Mouse (Mus musculus): ENCODE results near the gene Dclre1a. TPM values are rescaled to one million over a fixed set of nuclear protein-coding genes. Genes with fewer than 3 reads are reported as not detected.

The Dclre1a gene
- polyA plus RNA-seq, 1 experiment from 2014 or later = 13.8 TPM

GRCm38 (mm10) chr19:56562433-56563138, 14.6 kb upstream of the Dclre1a start:
- Histone ChIP-seq H3K27me3 (replicated peaks; ENCODE audit: control insufficient read depth, insufficient read depth, low read length) (no peaks in the 10 kb centered on the region), H3K9me3 (ENCODE audit: control insufficient read depth) (no peaks in the 10 kb centered on the region), H3K9ac (ENCODE audit: low read depth, low read length) (no peak overlapping the region), H3K4me2 (replicated peaks; ENCODE audit: low read depth) (no peak overlapping the region), H3K4me3 (ENCODE audit: low read depth, low read length) (no peak overlapping the region), H3K4me1 (replicated peaks; ENCODE audit: control insufficient read depth, insufficient read depth, low read length) (no peaks in the 10 kb centered on the region), H3K36me3 (ENCODE audit: control insufficient read depth, insufficient read depth) (peaks cover 7% of the 10 kb centered on the region; the same call in 1 of the 2 replicates), H3K27ac (ENCODE audit: low read depth, low read length) (no peak overlapping the region)
- 47% methylated on average over 9 of the region's 9 CpGs for WGBS
- no peak for TF ChIP-seq CTCF (IDR thresholded peaks at IDR 0.05; ENCODE audit: low read depth)
- peak; percentile 84 for ATAC-seq

GRCm38 (mm10) chr19:56555972-56556371, 8.0 kb upstream of the Dclre1a start:
- peak overlapping the region; percentile 17; the same call in 1 of the 2 replicates for H3K27ac ChIP-seq (ENCODE audit: low read depth, low read length)
- H3K4me3 ChIP-seq (ENCODE audit: low read depth, low read length) = no peak overlapping the region
- no peaks in the 10 kb centered on the region for H3K9me3 ChIP-seq (ENCODE audit: control insufficient read depth)
- ATAC-seq = 0 out of 2 replicates have a peak, but pooled peaks have one; percentile 38
- H3K36me3 ChIP-seq (ENCODE audit: control insufficient read depth, insufficient read depth) = peaks cover 20% of the 10 kb centered on the region
- no peaks in the 10 kb centered on the region for H3K4me1 ChIP-seq (replicated peaks; ENCODE audit: control insufficient read depth, insufficient read depth, low read length)
- H3K9ac ChIP-seq (ENCODE audit: low read depth, low read length) = no peak overlapping the region
- 53% methylated on average over 5 of the region's 5 CpGs for whole genome bisulfite sequencing
- no peaks in the 10 kb centered on the region for H3K27me3 ChIP-seq (replicated peaks; ENCODE audit: control insufficient read depth, insufficient read depth, low read length)
- H3K4me2 ChIP-seq (replicated peaks; ENCODE audit: low read depth) = no peak overlapping the region
- TF ChIP-seq CTCF (IDR thresholded peaks at IDR 0.05; ENCODE audit: low read depth) = no peak

- no peak for ATAC-seq
- no peak overlapping the region for H3K27ac ChIP-seq (ENCODE audit: low read depth, low read length)
- TF ChIP-seq CTCF (IDR thresholded peaks at IDR 0.05; ENCODE audit: low read depth) = peak; percentile 21; the same call in 1 of the 2 replicates
- H3K27me3 ChIP-seq (replicated peaks; ENCODE audit: control insufficient read depth, insufficient read depth, low read length) = no peaks in the 10 kb centered on the region
- H3K4me2 ChIP-seq (replicated peaks; ENCODE audit: low read depth) = no peak overlapping the region
- H3K4me1 ChIP-seq (replicated peaks; ENCODE audit: control insufficient read depth, insufficient read depth, low read length) = 0 out of 2 replicates have a peak, but pooled peaks cover 4% of the 10 kb centered on the region
- H3K9ac ChIP-seq (ENCODE audit: low read depth, low read length) = no peak overlapping the region
- WGBS = 95% methylated on average over 3 of the region's 3 CpGs
- H3K4me3 ChIP-seq (ENCODE audit: low read depth, low read length) = no peak overlapping the region
- peaks cover 20% of the 10 kb centered on the region for H3K36me3 ChIP-seq (ENCODE audit: control insufficient read depth, insufficient read depth)
- no peaks in the 10 kb centered on the region for H3K9me3 ChIP-seq (ENCODE audit: control insufficient read depth)
Observed at GRCm38 (mm10) chr19:56553177-56553576, 5.2 kb upstream of the Dclre1a start.

- no peak for TF ChIP-seq CTCF (IDR thresholded peaks at IDR 0.05; ENCODE audit: low read depth)
- Histone ChIP-seq H3K27me3 (replicated peaks; ENCODE audit: control insufficient read depth, insufficient read depth, low read length) (no peaks in the 10 kb centered on the region), H3K4me3 (ENCODE audit: low read depth, low read length) (peak overlapping the region; percentile 82), H3K9me3 (ENCODE audit: control insufficient read depth) (no peaks in the 10 kb centered on the region), H3K4me1 (replicated peaks; ENCODE audit: control insufficient read depth, insufficient read depth, low read length) (peaks cover 4% of the 10 kb centered on the region; the same call in 1 of the 2 replicates), H3K9ac (ENCODE audit: low read depth, low read length) (peak overlapping the region; percentile 94), H3K36me3 (ENCODE audit: control insufficient read depth, insufficient read depth) (peaks cover 30% of the 10 kb centered on the region), H3K4me2 (replicated peaks; ENCODE audit: low read depth) (peak overlapping the region; percentile 89), H3K27ac (ENCODE audit: low read depth, low read length) (peak overlapping the region; percentile 98)
- 11% methylated on average over 18 of the region's 18 CpGs for WGBS
- no peak for ATAC-seq
Observed at GRCm38 (mm10) chr19:56549033-56549680, 1.1 kb upstream of the Dclre1a start.

GRCm38 (mm10) chr19:56548230-56549032, 409 bp upstream of the Dclre1a start, which contains the start of gene Nhlrc2:
Gene Nhlrc2, plus strand, starts transcription at chr19:56548261.
- H3K36me3 ChIP-seq (ENCODE audit: control insufficient read depth, insufficient read depth) = peaks cover 34% of the 10 kb centered on the region

GRCm38 (mm10) chr19:56546031-56546430, 2.0 kb downstream of the Dclre1a start:
- H3K9me3 ChIP-seq (ENCODE audit: control insufficient read depth) = no peaks in the 10 kb centered on the region

More at GRCm38 (mm10) chr19:56548230-56549032, 409 bp upstream of the Dclre1a start, which contains the start of gene Nhlrc2:
- Histone ChIP-seq H3K9ac (ENCODE audit: low read depth, low read length) (peak within 1 kb of the TSS; percentile 94), H3K9me3 (ENCODE audit: control insufficient read depth) (no peaks in the 10 kb centered on the region), H3K27me3 (replicated peaks; ENCODE audit: control insufficient read depth, insufficient read depth, low read length) (no peaks in the 10 kb centered on the region), H3K4me3 (ENCODE audit: low read depth, low read length) (peak within 1 kb of the TSS; percentile 82), H3K4me1 (replicated peaks; ENCODE audit: control insufficient read depth, insufficient read depth, low read length) (peaks cover 4% of the 10 kb centered on the region; the same call in 1 of the 2 replicates), H3K27ac (ENCODE audit: low read depth, low read length) (peak within 1 kb of the TSS; percentile 98), H3K4me2 (replicated peaks; ENCODE audit: low read depth) (peak within 1 kb of the TSS; percentile 89)
- TF ChIP-seq CTCF (IDR thresholded peaks at IDR 0.05; ENCODE audit: low read depth) = no peak
- peak; percentile 96 for ATAC-seq
- WGBS = under 1% methylated on average over 67 of the region's 69 CpGs

More at GRCm38 (mm10) chr19:56546031-56546430, 2.0 kb downstream of the Dclre1a start:
- no peak overlapping the region for H3K27ac ChIP-seq (ENCODE audit: low read depth, low read length)
- no peak overlapping the region for H3K9ac ChIP-seq (ENCODE audit: low read depth, low read length)
- ATAC-seq = no peak
- TF ChIP-seq CTCF (IDR thresholded peaks at IDR 0.05; ENCODE audit: low read depth) = no peak
- H3K4me1 ChIP-seq (replicated peaks; ENCODE audit: control insufficient read depth, insufficient read depth, low read length) = peaks cover 4% of the 10 kb centered on the region; the same call in 1 of the 2 replicates
- H3K4me2 ChIP-seq (replicated peaks; ENCODE audit: low read depth) = no peak overlapping the region
- no peak overlapping the region for H3K4me3 ChIP-seq (ENCODE audit: low read depth, low read length)
- H3K36me3 ChIP-seq (ENCODE audit: control insufficient read depth, insufficient read depth) = peaks cover 26% of the 10 kb centered on the region
- H3K27me3 ChIP-seq (replicated peaks; ENCODE audit: control insufficient read depth, insufficient read depth, low read length) = no peaks in the 10 kb centered on the region
